Mouse (Mus musculus) liver, embryonic 18 days (tissue): ENCODE results near the gene Taar7d. TPM values are rescaled to one million over a fixed set of nuclear protein-coding genes. Genes with fewer than 3 reads are reported as not detected.

Source experiments
- polyA plus RNA-seq: library from polyadenylated mRNA; depleted of rRNA; stranded (reverse); fragments of >200 nt; gene quantifications from 2 replicates; pipeline ENCODE4 v1.2.3, GENCODE M21; 2012; rRNA removed

The Taar7d gene
- not detected in 2 replicates for polyA plus RNA-seq

GRCm38 (mm10) chr10:24026922-24027321, at the start of gene Taar7d:
Gene Taar7d (plus strand): TSS chr10:24027222.

GRCm38 (mm10) chr10:23985546-23985945, 41.5 kb upstream of the Taar7d start, which contains the start of gene Taar6:
Gene Taar6 (minus strand): TSS chr10:23985646.

GRCm38 (mm10) chr10:23993381-23993780, 33.6 kb upstream of the Taar7d start, which contains the start of gene Taar7a:
Gene Taar7a (minus strand): TSS chr10:23993481.

GRCm38 (mm10) chr10:23999639-24000038, 27.4 kb upstream of the Taar7d start, which contains the start of gene Taar7b:
Gene Taar7b (plus strand): TSS chr10:23999939.

GRCm38 (mm10) chr10:24037314-24037713, 10.3 kb downstream of the Taar7d start, which contains the start of gene Taar7e:
Gene Taar7e (plus strand): TSS chr10:24037614.

GRCm38 (mm10) chr10:24049210-24049609, 22.2 kb downstream of the Taar7d start, which contains the start of gene Taar7f:
Gene Taar7f (plus strand): TSS chr10:24049510.

GRCm38 (mm10) chr10:24076200-24076599, 49.2 kb downstream of the Taar7d start, which contains the start of gene Taar8a:
Gene Taar8a (plus strand): TSS chr10:24076500.

Other genes with a start within 250 kb of the Taar7d start
- 3,007 and 3,504 TPM in 2 replicates for gene Rps12, start 239.9 kb upstream of the Taar7d start, polyA plus RNA-seq
- 2.1 and 2.2 TPM in 2 replicates for gene Slc18b1, start 230.2 kb upstream of the Taar7d start, polyA plus RNA-seq
- gene Vnn3, start 175.8 kb upstream of the Taar7d start, polyA plus RNA-seq = 77.4 and 81.1 TPM in 2 replicates
- 25.8 and 28.8 TPM in 2 replicates for gene Vnn1, start 132.5 kb upstream of the Taar7d start, polyA plus RNA-seq
- gene Taar1, start 106.9 kb upstream of the Taar7d start, polyA plus RNA-seq = not detected in 2 replicates
- 0.03 TPM in 1 of 2 replicates, not detected in the other for gene Taar2, start 88.7 kb upstream of the Taar7d start, polyA plus RNA-seq
- not detected in 2 replicates for gene Taar3, start 77.7 kb upstream of the Taar7d start, polyA plus RNA-seq
- gene Taar4, start 66.7 kb upstream of the Taar7d start, polyA plus RNA-seq = not detected in 2 replicates
- not detected in 2 replicates for gene Taar5, start 56.5 kb upstream of the Taar7d start, polyA plus RNA-seq
- gene Taar6, start 41.6 kb upstream of the Taar7d start, polyA plus RNA-seq = not detected in 2 replicates
- gene Taar7a, start 33.7 kb upstream of the Taar7d start, polyA plus RNA-seq = not detected in 2 replicates
- gene Taar7b, start 27.3 kb upstream of the Taar7d start, polyA plus RNA-seq = not detected in 2 replicates
- not detected in 2 replicates for gene Taar7e, start 10.4 kb downstream of the Taar7d start, polyA plus RNA-seq
- not detected in 2 replicates for gene Taar7f, start 22.3 kb downstream of the Taar7d start, polyA plus RNA-seq
- gene Taar8a, start 49.3 kb downstream of the Taar7d start, polyA plus RNA-seq = not detected in 2 replicates
- gene Taar8b, start 65.1 kb downstream of the Taar7d start, polyA plus RNA-seq = not detected in 2 replicates
- gene Taar8c, start 74.7 kb downstream of the Taar7d start, polyA plus RNA-seq = not detected in 2 replicates
- not detected in 2 replicates for gene Taar9, start 82.3 kb downstream of the Taar7d start, polyA plus RNA-seq
- gene Stx7, start 122.1 kb downstream of the Taar7d start, polyA plus RNA-seq = 28.7 and 37.4 TPM in 2 replicates
- gene Moxd1, start 196.3 kb downstream of the Taar7d start, polyA plus RNA-seq = 0.03 and 0.05 TPM in 2 replicates